Mouse (Mus musculus) frontal cortex, postnatal 36 days (tissue): ENCODE data around the gene Espl1.

ENCODE experiments used
- DNase-seq, 2 experiments: peaks; one replicate each; pipeline ENCODE4 v3.0.0; 2022; ENCODE audit warnings: low spot score in 2 of 2

The Espl1 gene

DNA sequence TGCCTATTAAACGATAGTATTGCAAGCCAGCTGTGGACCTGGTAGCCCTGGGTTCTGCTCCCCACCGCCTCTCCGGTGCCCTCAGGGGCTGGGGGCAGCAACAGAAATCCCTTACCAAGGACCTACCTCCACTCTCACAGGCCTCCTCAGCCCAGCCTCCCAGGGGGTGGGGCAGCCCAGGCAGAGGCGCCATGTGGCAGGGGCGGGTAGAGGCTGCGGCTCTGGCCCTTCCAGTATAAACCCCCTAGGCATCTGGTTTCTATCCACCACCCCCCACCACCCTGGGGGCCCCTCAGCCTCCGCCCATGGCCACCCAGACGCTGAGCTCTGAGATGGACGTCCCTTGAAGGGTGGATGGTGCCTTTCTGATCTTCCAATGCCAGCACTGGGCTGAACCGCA, 74.7 kb downstream of the Espl1 start:
- DNase-seq = no peak
